Comparison of ENCODE assay signal across 17 mouse cellular contexts in genomic region chr8:116842678-116843077, GRCm38 (mm10).
DNase-seq lines count a peak whose midpoint lies in the region; TF ChIP-seq lines count a peak whose summit lies in the region.
"Had no signal": no experiment of that assay in that cellular context is flagged by ENCODE, and none has a peak within 500 bp of the region (broad histone marks: within the 10 kb centered on the region; RNA-seq: fewer than 3 reads in every experiment).

No protein-coding gene starts in this region.

- peaks cover 11% of the 10 kb centered on the region for H3K4me1 ChIP-seq in cerebellum, adult 2 months (ENCODE audit: control insufficient read depth, insufficient read depth, low read length)
- H3K4me1 ChIP-seq: embryonic facial prominence, embryonic 15.5 days; forebrain, embryonic 10.5 days; heart, embryonic 13.5 days had no signal

- DNase-seq in cerebellum, adult 11-12 months = peak; percentile 70
- DNase-seq in cerebellum, postnatal 14 days = no peak
- DNase-seq in brain, adult 2 months (ENCODE audit: low read depth, low spot score) = peak; percentile 90
- DNase-seq in cerebellum, adult 2 months = peak; percentile 60 to 84
- peak; percentile 38 to 39 for DNase-seq in cerebellum, postnatal 25 days
- DNase-seq in adrenal gland, postnatal 25 days = no peak
- DNase-seq in lung, postnatal 4 days = no peak
- DNase-seq: adrenal gland, postnatal 14 days; embryo, embryonic 11 days; gastrocnemius, postnatal 36 days; heart, adult 11 months; kidney, adult 9 months had no signal

- H3K4me3 ChIP-seq in cerebellum, adult 2 months (replicated peaks; ENCODE audit: insufficient read depth, low read depth, low read length) = no peak overlapping the region
- H3K4me3 ChIP-seq: embryonic facial prominence, embryonic 15.5 days; erythroblast, embryonic 14.5 days; forebrain, embryonic 10.5 days; heart, embryonic 13.5 days; hindbrain, embryonic 15.5 days had no signal

- WGBS in cerebellum, adult 2 months = 17% methylated on average over 6 of the region's 6 CpGs

- H3K27me3 ChIP-seq in cerebellum, adult 2 months (ENCODE audit: control insufficient read depth, insufficient read depth, low read length) = no peaks in the 10 kb centered on the region
- H3K27me3 ChIP-seq: embryonic facial prominence, embryonic 15.5 days; hindbrain, embryonic 15.5 days had no signal

- TF ChIP-seq CTCF in cerebellum, adult 2 months (IDR thresholded peaks at IDR 0.05; ENCODE audit: borderline replicate concordance, insufficient read depth, low read depth, low read length) = no peak

- peak overlapping the region; percentile 73; the same call in 1 of the 2 replicates for H3K27ac ChIP-seq in cerebellum, adult 2 months (ENCODE audit: insufficient read depth, low read length)
- H3K27ac ChIP-seq: embryonic facial prominence, embryonic 15.5 days; forebrain, embryonic 10.5 days; heart, embryonic 13.5 days; hindbrain, embryonic 15.5 days had no signal

- no peak for TF ChIP-seq POLR2A in cerebellum, adult 2 months (IDR thresholded peaks at IDR 0.05; ENCODE audit: borderline replicate concordance, insufficient read depth, low read length)

Comparison
In these comparisons a context has a peak if more than half of its experiments do, and no peak if none do; other contexts are left out.
1. DNase-seq: peak in cerebellum, adult 11-12 months (single experiment), brain, adult 2 months (single experiment), cerebellum, adult 2 months (2 of 2) and cerebellum, postnatal 25 days (2 of 2); none in cerebellum, postnatal 14 days (0 of 2), adrenal gland, postnatal 25 days (single experiment) and lung, postnatal 4 days (0 of 2).